Mouse (Mus musculus) hindbrain, embryonic 15.5 days (tissue): ENCODE data around the gene Gm21970. TPM values are rescaled to one million over a fixed set of nuclear protein-coding genes. Genes with fewer than 3 reads are reported as not detected.

Experiments used
- polyA plus RNA-seq: library from polyadenylated mRNA; unstranded; fragments of >200 nt; fragmentation: Nextera tagmentation; extraction: Ambion mirVana; gene quantifications from 2 replicates; pipeline ENCODE4 v1.2.1, GENCODE M21; 2015

The Gm21970 gene
- polyA plus RNA-seq, 1 experiment from 2014 or later = not detected

Other genes starting within 250 kb of the Gm21970 start
- gene Olig2, start 166.3 kb upstream of the Gm21970 start, polyA plus RNA-seq = 15.6 and 16.2 TPM in 2 replicates
- gene Olig1, start 121.9 kb upstream of the Gm21970 start, polyA plus RNA-seq = 121 and 136 TPM in 2 replicates
- 37.1 and 39.5 TPM in 2 replicates for gene Ifnar2, start 18.9 kb upstream of the Gm21970 start, polyA plus RNA-seq
- 12.2 and 16.4 TPM in 2 replicates for gene Il10rb, start 14.4 kb downstream of the Gm21970 start, polyA plus RNA-seq
- 48.3 and 51.4 TPM in 2 replicates for gene Ifnar1, start 93.5 kb downstream of the Gm21970 start, polyA plus RNA-seq
- 105 and 106 TPM in 2 replicates for gene Ifngr2, start 155.4 kb downstream of the Gm21970 start, polyA plus RNA-seq
- 99.3 and 105 TPM in 2 replicates for gene Tmem50b, start 206.1 kb downstream of the Gm21970 start, polyA plus RNA-seq
- gene Dnajc28, start 227.3 kb downstream of the Gm21970 start, polyA plus RNA-seq = 5.6 and 5.8 TPM in 2 replicates